Mouse (Mus musculus) small intestine, adult 2 months (tissue): Measurements from ENCODE around the gene Zfp335. TPM values are rescaled to one million over a fixed set of nuclear protein-coding genes. Genes with fewer than 3 reads are reported as not detected.

ENCODE experiments used
- H3K27ac ChIP-seq: fragments of 200-500 bp; 2 replicates; pipeline ENCODE4 v1.5.1; 2012; ENCODE audit warnings: low read depth, low read length, control low read depth, inconsistent platforms; ENCODE audit not compliant: insufficient read depth
- H3K27me3 ChIP-seq: fragments of 200-500 bp; 2 replicates; pipeline ENCODE4 v1.6.1; 2012; ENCODE audit warnings: mild to moderate bottlenecking, moderate library complexity, low read length, inconsistent platforms; ENCODE audit not compliant: control insufficient read depth, insufficient read depth
- H3K36me3 ChIP-seq: fragments of 200-500 bp; 2 replicates; pipeline ENCODE4 v1.6.1; 2012; ENCODE audit warnings: mild to moderate bottlenecking, low read length, control low read depth, inconsistent platforms; ENCODE audit not compliant: control insufficient read depth, insufficient read depth
- H3K4me1 ChIP-seq: fragments of 200-500 bp; 2 replicates; pipeline ENCODE4 v1.6.1; 2012; ENCODE audit warnings: low read length, inconsistent platforms, mixed read lengths; ENCODE audit not compliant: control insufficient read depth, insufficient read depth, insufficient read length
- H3K4me3 ChIP-seq: fragments of 200-500 bp; 2 replicates; pipeline ENCODE4 v1.5.1; 2012; ENCODE audit warnings: low read depth, mild to moderate bottlenecking, control low read depth, inconsistent platforms, low read length, moderate library complexity
- CTCF ChIP-seq: fragments of 200-500 bp; IDR thresholded peaks from 2 replicates; pipeline ENCODE4 v1.5.1; 2012; ENCODE audit warnings: low read depth, mild to moderate bottlenecking, control low read depth, inconsistent platforms, low read length, moderate library complexity, mixed read lengths; ENCODE audit not compliant: insufficient replicate concordance, insufficient read length; ENCODE audit errors: extremely low read depth
- POLR2A ChIP-seq: fragments of 200-500 bp; IDR thresholded peaks from 2 replicates; pipeline ENCODE4 v1.6.1; 2012; ENCODE audit warnings: low read depth, mild to moderate bottlenecking, control low read depth, inconsistent platforms, low read length, moderate library complexity
- whole genome bisulfite sequencing: fragments of 180-500 bp; shearing (Covaris S2); methylation state at CpG from one replicate; pipeline ENCODE4 v1.1.7; 2018; 5-methylcytosine and 5-hydroxymethylcytosine counted together
- polyA plus RNA-seq: library from polyadenylated mRNA; depleted of rRNA; stranded (reverse); fragments of >200 nt; gene quantifications from 2 replicates; pipeline ENCODE4 v1.2.3, GENCODE M21; 2012

The Zfp335 gene
- polyA plus RNA-seq, 1 experiment, result 34.1 TPM

DNA sequence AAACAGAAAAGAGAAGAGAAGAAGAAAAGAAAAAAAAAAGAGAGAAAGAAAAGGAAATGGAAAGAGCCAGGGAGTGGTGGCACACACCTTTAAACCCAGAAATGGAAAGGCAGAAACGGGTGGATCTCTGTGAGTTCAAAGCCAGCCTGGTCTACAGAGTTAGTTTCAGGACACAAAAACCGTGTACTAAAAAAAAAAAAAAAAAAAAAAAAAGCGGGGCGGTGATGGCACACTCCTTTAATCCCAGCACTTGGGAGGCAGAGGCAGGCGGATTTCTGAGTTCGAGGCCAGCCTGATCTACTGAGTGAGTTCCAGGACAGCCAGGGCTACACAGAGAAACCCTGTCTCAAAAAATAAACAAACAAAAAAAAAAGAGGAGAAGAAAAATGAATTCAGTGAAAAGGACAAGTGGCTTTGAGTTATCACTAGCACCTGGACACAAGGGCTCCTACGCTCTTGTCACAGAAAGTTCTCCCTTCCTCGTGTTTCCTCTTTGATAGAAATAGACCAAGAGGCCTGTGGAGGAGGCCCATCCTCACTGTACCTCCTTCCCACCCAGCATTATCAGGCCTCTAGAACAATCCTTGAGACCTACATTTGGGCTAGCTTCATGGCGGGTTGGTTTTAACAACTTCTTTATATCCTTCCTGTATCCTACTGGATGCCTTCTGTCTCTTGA lies 1.3 kb upstream of the Zfp335 start:
- TF ChIP-seq POLR2A, result no peak
- TF ChIP-seq CTCF, result no peak
- WGBS, result 78% methylated on average over 9 of the region's 9 CpGs
- Histone ChIP-seq H3K4me1 (peaks cover 11% of the 10 kb centered on the region; the same call in 1 of the 2 replicates), H3K4me3 (no peak overlapping the region), H3K27ac (peak overlapping the region; percentile 98), H3K27me3 (no peaks in the 10 kb centered on the region), H3K36me3 (peaks cover 16% of the 10 kb centered on the region)

DNA sequence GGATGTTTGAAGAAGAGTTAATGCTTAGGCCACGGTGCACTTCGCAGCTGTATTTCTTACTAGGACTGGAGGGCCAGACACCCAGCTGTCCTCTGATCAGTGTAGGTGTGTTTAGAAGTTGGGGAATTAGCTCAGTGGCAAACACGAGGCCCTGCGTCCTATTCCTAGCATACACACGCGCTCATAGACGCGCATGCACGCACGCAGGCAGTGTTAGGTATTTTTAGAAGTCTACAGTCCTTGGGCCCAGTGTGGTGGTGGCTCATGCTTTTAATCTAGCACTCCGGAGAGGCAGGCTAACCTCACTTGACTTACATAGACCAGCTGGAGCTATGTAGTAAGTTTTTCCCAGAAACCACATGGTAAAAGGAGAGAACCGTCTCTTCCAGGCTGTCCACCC lies 594 bp upstream of the Zfp335 start:
- Histone ChIP-seq H3K4me1 (peaks cover 11% of the 10 kb centered on the region; the same call in 1 of the 2 replicates), H3K36me3 (peaks cover 23% of the 10 kb centered on the region), H3K27me3 (no peaks in the 10 kb centered on the region), H3K27ac (peak overlapping the region; percentile 98), H3K4me3 (peak overlapping the region; percentile 88)
- 3% methylated on average over 12 of the region's 12 CpGs for WGBS
- TF ChIP-seq CTCF, result no peak
- no peak for TF ChIP-seq POLR2A

DNA sequence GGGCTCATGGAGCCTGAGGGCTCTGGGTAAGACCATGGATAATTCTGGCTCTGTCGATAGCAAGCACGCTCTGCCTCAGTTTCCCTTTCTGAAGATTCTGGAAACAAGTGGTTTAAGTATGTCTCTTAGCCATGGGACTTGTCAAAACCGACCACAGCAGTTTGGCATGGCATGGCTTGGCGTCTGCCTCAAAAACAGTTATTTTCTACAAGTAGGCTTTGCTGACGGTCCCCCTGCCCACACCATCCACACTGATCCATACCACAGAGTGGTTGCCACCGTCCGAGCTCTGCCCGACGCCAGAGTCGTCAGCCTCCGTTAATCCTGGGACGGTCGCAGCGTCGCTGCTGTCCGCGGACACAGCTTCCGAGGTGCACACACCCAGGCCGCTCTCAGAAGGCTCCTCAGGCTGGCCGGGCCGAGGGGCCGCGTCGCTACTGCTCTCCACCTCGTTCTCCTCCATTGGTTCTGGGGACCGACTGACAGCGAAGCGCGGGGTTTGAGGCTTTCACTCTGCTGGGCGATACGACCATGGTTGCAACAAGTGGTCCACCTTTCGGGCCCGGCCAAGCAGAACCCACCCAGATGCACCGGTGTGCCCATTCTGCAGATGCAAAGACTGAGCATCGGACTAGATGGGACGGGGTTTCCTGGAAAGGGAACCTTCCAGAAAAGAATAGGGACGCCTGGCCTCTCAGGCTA lies 1.0 kb downstream of the Zfp335 start:
- TF ChIP-seq CTCF, result 0 out of 2 replicates have a peak, but pooled peaks have one; percentile 3
- TF ChIP-seq POLR2A, result no peak
- Histone ChIP-seq H3K4me1 (peaks cover 11% of the 10 kb centered on the region; the same call in 1 of the 2 replicates), H3K27me3 (no peaks in the 10 kb centered on the region), H3K4me3 (peak overlapping the region; percentile 88), H3K36me3 (peaks cover 38% of the 10 kb centered on the region), H3K27ac (peak overlapping the region; percentile 36)
- 3% methylated on average over 37 of the region's 37 CpGs for WGBS

DNA sequence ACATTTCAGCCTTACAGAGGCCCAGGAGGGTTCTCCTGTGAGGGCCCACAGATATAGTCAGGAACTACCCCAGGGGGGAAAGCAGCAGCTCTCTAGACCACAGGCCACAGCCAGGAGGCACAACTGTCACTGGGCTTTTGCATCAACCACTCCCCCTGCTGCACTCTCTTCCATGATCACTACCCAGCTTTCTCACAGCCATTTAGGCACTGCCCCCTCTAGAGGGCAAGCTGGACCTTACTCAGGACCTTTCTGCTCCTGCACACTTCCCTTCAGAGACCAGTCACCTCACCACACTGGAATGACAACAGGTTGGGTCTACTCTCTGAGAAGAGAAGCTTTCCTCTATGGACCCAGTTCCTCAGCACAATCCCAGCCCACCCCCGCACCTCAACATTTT lies 2.0 kb downstream of the Zfp335 start:
- Histone ChIP-seq H3K4me1 (peaks cover 11% of the 10 kb centered on the region; the same call in 1 of the 2 replicates), H3K36me3 (peaks cover 48% of the 10 kb centered on the region), H3K27ac (no peak overlapping the region), H3K4me3 (no peak overlapping the region), H3K27me3 (no peaks in the 10 kb centered on the region)
- TF ChIP-seq CTCF (peak; percentile 35; the same call in 1 of the 2 replicates), POLR2A (no peak)
- 74% methylated on average over 1 of the region's 1 CpGs for WGBS

DNA sequence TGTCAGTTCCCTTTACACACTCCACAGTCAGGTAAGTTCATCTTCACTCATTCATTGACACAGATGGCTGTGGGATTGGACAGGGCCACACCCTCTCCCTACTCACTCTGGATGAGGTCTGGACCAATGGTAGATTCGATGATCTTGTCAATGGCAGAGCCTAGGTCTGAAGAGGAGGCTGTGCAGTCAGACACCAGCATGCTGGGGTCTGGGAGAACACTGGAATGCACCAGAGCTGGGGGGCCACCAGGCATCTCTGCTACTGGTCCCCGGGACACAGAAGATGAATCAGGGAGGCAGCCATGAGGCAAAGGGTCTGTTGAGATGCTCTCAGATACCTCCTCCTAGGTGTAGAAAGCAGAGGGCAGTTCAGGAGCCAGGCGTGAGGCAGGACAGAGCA lies 2.5 kb downstream of the Zfp335 start:
- TF ChIP-seq POLR2A (no peak), CTCF (no peak)
- peaks cover 53% of the 10 kb centered on the region for H3K36me3 ChIP-seq

DNA sequence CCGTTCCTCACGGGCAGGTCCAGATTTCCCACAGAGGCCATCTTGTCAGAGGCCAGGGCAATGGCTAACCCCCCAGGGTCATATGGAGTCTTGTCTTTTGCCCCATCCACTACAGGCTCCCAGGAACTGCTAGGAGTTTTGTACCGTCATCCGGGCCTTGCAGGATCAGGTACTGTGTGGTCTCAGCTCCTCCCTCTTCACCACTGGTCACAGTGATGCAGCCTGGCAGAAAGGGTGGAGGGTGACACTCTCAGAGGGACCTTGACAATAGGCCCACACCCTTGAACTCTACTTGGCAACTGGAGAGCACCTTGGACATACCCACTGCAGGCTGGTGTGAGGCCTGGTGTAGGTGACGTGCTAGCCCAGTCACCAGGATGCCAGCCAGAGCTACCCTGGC lies 3.5 kb downstream of the Zfp335 start:
- peaks cover 4% of the 10 kb centered on the region; the same call in 1 of the 2 replicates for H3K4me1 ChIP-seq
- H3K4me3 ChIP-seq, result no peak overlapping the region
- H3K36me3 ChIP-seq, result peaks cover 58% of the 10 kb centered on the region
- H3K27ac ChIP-seq, result no peak overlapping the region
- 99% methylated on average over 5 of the region's 5 CpGs for WGBS
- no peaks in the 10 kb centered on the region for H3K27me3 ChIP-seq
- TF ChIP-seq POLR2A, result no peak
- no peak for TF ChIP-seq CTCF

More for the DNA sequence above, 2.5 kb downstream of the Zfp335 start:
- H3K4me1 ChIP-seq, result peaks cover 11% of the 10 kb centered on the region; the same call in 1 of the 2 replicates
- 91% methylated on average over 3 of the region's 3 CpGs for WGBS
- no peak overlapping the region for H3K27ac ChIP-seq
- no peak overlapping the region for H3K4me3 ChIP-seq
- H3K27me3 ChIP-seq, result no peaks in the 10 kb centered on the region

DNA sequence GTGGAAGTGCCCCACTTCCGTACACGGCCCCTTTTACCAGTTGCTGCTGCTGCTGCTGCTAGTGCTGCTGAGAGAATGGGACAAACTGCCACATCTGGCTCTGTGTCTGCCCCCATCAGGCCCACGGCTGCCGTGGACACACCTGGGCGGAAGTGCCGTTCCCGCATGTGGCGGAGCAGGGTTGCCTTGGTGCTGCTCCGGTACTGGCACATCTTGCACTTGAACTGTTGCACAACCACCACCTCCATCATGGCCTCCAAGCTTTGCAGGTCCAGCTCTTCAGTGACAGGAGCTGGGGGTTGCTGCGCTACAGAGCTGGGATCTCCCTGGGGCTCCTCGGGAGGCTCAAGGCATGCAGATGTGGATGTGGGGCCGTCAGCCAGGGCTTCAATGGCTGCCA lies 4.0 kb downstream of the Zfp335 start:
- Histone ChIP-seq H3K27ac (no peak overlapping the region), H3K4me1 (peaks cover 4% of the 10 kb centered on the region; the same call in 1 of the 2 replicates), H3K36me3 (peaks cover 63% of the 10 kb centered on the region), H3K27me3 (no peaks in the 10 kb centered on the region), H3K4me3 (no peak overlapping the region)
- WGBS, result 95% methylated on average over 12 of the region's 12 CpGs
- no peak for TF ChIP-seq POLR2A
- no peak for TF ChIP-seq CTCF
